Mouse (Mus musculus) ovary, postnatal 10 days (tissue): ENCODE results near the gene Ppp1r14c.
"Not testable (repeated sequence)": the region's sequence is repeated elsewhere in the genome, so short reads cannot be mapped to it uniquely, and the experiment has no call there.

Source experiments
- DNase-seq: peaks from one replicate; pipeline ENCODE4 v3.0.0; 2022; ENCODE audit warnings: low spot score

Ppp1r14c gene

DNA sequence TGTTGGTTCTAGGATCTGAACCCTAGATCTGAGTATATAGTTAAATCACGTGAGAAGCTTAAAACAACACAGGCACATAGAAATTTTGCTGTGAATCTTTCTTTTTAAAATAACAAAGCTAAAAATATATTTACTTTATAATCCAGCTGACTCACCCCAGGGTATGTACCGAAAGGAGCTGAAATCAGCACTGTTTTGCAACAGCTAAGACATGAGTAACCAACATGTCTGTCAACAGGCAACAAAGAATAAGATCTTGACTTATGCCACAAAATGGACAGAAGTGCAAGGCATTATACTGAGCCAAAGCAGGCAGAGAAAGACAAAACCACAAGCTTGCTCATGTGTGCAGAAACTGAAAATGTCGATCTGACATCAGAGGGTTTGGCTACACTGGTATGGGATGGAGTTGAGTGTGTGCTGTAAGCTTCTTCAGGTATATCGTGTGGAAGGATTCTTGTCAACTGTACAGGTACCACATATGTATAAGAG, 100.3 kb downstream of the Ppp1r14c start:
- no peak for DNase-seq

DNA sequence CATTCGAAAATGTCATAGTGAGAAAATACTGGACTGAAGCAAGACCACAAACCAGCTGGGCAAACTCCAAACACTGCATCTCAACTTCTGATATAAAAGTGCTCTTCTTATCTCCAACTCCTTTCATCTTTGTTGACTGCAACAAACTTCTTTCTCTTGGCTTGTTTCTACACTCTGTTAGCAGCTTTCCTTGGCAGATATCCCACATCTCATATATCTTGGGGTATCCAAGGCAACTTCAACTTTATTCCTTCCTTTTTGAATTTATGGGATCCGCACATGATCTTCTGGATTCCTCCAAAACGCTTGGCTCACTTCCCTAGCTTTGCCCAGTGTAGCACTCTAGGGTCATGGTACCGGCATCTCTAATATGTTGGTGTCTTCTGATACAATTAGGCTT, 102.7 kb downstream of the Ppp1r14c start:
- DNase-seq = no peak

DNA sequence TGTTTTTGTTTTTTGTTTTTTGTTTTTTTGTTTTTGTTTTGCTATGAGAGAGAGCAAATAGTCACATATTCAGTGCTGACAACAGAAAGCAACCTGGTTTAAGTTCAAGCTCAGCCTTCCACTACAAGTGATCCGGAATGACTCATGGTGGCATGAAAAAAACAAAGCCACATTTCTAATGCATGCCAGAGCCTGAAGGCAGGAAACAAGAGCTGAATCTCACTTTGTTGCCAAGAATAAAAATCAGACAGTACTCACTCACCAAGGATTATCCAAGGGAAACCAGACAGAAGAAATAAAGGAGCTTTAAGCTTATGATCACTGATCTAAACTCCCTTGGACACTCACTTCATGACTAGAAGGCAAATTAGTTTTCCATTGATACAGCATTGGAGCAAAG, 110.8 kb downstream of the Ppp1r14c start:
- DNase-seq = no peak

DNA sequence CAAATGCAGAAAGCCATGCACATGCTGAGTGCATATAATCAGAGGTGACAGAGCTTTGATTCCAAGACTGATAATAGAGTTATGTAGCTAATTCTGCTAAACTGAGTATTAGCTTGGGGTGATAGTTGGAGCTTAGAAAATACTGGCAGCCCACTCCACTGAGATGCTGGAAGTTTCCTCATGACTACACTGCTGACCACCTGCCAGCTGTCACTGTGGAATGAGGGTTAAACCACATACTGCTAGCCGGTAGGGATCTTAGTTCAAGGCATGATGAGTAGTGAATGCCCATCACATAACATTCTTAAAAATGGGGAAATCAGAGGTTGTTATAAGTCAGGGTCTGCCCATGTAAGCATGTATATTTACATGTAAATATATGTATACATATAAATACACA, 113.9 kb downstream of the Ppp1r14c start:
- no peak for DNase-seq

DNA sequence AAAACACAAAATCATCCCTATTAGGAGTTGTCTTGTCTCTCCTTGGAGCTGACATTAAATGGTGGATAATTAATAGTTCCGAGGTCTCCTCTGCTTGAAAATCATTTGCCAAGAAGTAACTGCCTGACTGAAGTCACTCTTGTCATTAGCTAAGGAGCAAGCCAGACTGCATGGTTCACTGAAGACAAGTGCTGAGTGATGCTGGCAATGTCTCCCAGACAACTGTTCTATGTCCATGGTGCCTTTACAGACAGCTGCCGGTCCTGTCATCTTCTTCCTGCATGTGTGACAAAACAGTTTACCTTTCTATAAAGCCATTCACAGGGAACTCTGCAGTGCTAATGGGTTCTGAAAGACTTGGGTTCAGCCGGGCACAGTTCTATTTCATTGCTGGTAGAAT, 124.2 kb downstream of the Ppp1r14c start:
- DNase-seq = no peak

DNA sequence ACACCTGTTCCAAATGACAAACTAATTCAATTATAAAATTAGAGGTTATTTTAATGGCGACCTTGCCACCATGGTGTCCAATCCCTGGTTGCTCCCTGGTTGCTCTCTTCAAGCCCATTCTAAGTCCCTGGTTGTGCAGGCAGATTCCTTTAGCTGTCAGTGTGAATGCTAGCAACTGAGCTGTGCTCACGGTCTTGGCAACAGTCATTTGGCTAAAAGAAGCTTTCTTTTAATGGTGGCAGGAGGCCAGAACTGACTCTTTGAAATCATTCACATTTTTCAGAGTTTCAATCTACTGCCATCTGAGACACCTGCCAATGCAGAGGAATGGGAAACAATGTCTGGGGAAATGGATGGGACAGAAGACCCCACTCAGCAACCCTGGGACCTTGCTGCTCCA, 130.9 kb downstream of the Ppp1r14c start:
- no peak for DNase-seq

DNA sequence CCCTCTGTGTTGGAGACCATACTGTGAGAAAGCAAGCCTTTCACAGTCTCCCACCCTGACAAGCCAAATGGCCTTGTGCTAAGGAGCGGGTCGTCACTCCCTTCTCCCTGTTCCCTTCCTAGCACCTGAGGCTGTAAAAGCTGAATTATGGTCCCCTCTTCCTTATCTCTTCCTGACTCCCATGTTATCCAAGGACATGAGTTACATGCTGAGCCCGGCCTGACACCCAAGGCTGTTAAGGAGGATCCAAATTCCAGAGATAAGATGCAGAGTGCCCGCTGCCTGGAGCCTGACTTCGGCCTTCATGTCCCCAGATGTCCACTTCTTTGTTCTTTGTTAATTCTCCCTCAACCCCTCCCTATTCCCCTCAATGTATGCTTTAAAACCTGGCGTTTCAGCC, 135.0 kb downstream of the Ppp1r14c start:
- not testable (repeated sequence) for DNase-seq

DNA sequence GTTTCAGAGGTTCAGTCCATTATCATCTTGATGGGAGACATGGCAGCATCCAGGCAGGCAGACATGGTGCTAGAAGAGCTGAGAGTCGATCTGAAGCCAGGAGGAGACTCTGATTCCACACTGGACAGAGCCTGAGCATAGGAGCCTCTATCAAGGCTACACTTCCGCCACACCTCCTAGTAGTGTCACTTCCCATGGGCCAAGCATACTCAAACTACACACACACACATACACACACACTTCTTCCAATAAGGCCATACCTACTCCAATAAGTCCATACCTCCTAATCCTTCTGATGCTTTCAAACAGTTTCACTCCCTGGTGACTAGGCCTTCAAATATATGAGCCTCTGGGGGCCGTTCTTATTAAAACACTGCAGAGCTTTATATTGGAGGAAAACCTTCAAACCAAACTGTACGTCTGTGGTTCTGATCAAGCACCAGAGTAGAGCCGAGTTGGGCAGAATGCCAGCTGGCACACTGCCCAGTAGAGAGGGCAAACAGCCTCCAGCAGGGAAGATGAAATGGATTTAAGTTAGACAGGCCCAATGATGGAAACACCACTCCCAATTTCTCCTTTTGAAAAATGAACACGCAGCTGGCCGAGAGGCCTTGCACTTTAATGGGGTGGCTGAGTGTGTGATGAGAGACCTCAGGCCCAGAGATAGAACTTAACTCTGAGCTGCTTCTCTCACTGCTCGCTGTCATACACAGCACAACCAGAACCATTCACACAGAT, 141.8 kb downstream of the Ppp1r14c start:
- peak; percentile 51 for DNase-seq

DNA sequence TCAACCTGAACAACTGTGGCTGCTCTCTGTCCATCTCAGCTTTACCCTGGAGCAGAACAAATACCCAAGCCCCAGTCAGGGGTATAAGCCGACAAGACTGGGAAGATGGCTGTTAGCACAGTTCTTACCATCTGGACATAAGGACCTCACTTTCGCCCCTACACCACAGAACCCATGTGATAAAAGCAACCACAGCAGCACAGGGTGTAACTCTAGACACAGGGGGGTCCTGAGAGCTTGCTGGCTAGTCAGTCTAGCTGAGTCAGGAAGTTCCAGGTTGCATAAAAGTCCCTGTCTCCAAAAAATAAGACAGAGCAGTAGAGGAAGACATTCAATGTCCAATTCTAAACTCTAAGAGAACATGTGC, 142.3 kb downstream of the Ppp1r14c start:
- DNase-seq = no peak

DNA sequence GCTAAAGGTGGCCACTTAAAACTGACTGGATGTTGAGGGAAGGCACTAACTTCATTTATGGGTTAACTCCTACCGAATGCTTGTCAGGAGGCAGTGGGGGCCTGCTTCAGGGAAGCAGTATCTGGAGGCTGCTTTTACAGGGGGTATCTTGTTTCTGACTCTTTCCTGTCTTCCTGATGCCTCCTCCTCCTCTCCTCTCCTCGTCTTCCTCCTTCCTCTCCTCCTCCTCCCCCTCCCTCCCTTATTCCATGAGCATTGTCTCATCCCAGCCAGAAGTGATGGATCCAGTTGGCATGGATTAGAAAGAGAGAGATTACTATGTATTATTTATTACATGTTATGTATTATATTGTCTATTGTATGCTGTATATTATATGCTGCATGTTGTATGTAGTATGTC, 142.9 kb downstream of the Ppp1r14c start:
- no peak for DNase-seq

DNA sequence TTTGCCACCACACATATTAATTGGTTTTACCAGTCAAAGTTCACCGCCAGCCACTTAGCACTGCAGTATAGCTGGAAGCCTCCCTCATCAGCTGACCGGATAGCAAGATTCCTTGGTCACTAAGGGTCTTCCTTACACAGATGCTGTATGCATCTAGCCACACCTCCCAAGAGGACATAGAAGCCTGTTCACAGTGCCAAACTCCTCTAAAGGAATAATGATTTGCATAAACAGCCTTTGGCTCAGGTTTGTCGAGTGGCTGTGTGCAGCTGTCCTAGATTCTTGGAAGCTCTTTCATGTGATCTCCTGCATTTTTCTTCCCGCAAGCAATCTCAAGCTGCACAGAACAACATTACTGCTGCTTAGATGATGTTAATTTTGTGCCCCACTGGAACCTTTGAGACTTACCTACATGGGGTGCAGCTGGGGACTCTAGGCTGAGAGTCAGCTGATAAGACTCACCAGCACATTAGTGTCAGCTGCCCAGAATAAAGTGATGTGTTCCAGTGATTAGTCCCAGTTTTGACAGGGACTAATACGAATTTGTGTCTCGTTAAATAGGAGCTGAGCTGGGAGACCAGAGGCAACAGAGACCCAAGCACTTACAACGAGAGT, 143.9 kb downstream of the Ppp1r14c start:
- no peak for DNase-seq

DNA sequence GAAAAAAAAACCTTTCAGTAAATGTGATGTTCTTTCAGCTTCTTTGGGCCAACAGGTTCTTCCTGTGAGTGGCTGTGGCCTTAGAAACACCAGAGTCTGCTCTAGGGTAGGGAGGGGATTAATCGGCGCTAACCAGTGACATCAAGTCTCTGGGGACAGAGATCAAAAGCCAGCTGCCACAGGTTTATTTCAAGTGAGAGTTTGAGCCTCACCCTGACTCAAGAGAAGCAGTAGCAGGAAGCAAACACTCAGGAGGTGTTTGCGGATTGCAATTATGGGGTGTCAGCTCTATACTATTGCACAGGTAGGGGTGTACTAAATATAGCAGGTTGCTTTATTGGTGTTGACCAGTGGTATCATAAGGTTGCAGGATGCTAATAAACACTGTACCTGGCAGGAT, 144.6 kb downstream of the Ppp1r14c start:
- no peak for DNase-seq

DNA sequence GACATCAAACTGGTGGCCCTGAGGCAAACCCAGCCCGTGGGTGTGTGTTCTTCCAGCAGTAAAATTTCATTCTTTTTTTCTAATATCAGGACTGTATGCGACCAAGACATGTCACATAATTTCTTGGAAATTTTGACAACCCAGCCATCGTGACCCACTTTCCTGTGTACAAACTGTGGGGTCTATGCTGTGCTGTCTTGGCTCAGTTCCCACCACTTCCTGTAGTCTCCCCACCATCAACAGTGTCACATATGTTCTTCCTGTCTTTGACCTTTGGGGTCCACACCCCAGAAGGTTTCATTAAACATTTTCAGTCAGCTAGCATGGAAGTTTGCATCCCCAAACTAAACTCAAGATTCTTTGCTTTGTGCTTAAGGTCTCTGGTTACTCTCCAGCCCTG, 145.5 kb downstream of the Ppp1r14c start:
- DNase-seq = no peak

DNA sequence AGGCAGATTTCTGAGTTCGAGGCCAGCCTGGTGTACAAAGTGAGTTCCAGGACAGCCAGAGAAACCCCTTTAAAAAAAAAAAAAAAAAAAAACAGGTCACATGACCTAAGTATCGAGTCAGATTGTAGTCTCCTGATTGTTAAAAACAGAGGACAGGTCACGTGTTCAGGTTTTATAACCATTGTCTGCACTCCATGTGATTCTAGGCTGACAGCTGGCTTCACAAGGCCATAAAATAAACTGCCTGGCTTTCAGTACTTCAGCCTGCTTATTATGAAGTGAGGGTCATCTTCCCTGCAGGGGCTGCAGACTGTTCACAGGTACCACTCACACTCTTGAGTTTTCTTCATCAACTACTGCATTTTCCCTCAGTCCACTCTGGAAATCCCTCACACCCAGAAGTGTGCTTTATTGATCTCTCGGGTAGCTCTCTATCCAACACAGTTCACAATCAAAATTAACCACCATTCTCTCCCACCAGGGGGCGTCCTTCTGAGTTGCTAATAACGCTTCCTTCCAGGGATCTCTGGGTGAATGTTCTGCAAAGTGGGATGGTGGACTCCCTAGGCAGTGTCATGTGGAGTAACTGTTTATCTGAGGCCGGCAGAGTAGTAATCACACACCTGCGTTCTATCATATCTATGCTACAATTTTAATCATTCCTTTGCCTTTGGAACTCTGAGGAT, 146.9 kb downstream of the Ppp1r14c start:
- no peak for DNase-seq

DNA sequence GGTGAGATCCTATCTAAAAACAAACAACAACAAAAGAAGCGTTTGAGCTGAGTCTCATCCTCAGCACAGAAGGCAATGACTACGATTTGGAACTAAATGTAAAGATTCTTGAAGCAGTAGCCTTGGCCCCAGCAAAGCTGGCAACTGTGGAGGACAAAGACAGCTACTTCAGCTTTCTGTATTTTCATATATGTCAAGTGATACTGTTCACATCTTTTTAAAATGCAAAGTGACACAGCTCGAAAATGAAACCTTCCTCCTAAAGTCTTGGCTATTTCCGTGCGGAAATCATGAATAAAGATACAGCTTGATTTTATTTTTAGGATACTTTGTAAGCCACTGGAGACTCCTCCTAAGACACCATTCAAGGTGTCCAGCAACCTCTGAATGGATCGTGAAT, 148.1 kb downstream of the Ppp1r14c start:
- no peak for DNase-seq
